Mouse (Mus musculus) thymus, adult 2 months (tissue): ENCODE results near the gene Ghdc. TPM values are rescaled to one million over a fixed set of nuclear protein-coding genes. Genes with fewer than 3 reads are reported as not detected.

ENCODE experiments used
- DNase-seq: peaks from one replicate; pipeline ENCODE4 v3.0.0; 2021
- H3K27ac ChIP-seq: fragments of 200-500 bp; 2 replicates; pipeline ENCODE4 v1.5.1; 2012; ENCODE audit warnings: low read length, control low read depth; ENCODE audit not compliant: control insufficient read depth, insufficient read depth
- H3K27me3 ChIP-seq: fragments of 200-500 bp; 2 replicates; pipeline ENCODE4 v1.6.1; 2012; ENCODE audit warnings: mild to moderate bottlenecking, low read length, moderate library complexity, mixed read lengths; ENCODE audit not compliant: control insufficient read depth, insufficient read depth
- H3K36me3 ChIP-seq: fragments of 200-500 bp; 2 replicates; pipeline ENCODE4 v1.6.1; 2012; ENCODE audit warnings: mild to moderate bottlenecking, low read length, moderate library complexity; ENCODE audit not compliant: control insufficient read depth, insufficient read depth
- H3K4me1 ChIP-seq: fragments of 200-500 bp; replicated peaks from 2 replicates; pipeline ENCODE4 v1.6.1; 2012; ENCODE audit warnings: low read length; ENCODE audit not compliant: control insufficient read depth, insufficient read depth
- H3K4me3 ChIP-seq: fragments of 200-500 bp; 2 replicates; pipeline ENCODE4 v1.5.1; 2012; ENCODE audit warnings: mild to moderate bottlenecking, low read length, control low read depth, moderate library complexity; ENCODE audit not compliant: control insufficient read depth, insufficient read depth
- CTCF ChIP-seq: fragments of 200-500 bp; IDR thresholded peaks from 2 replicates; pipeline ENCODE4 v1.5.1; 2012; ENCODE audit warnings: mild to moderate bottlenecking, control low read depth, low read length, moderate library complexity, borderline replicate concordance; ENCODE audit not compliant: control insufficient read depth, poor library complexity, insufficient read depth; ENCODE audit errors: extremely low read depth
- POLR2A ChIP-seq: fragments of 200-500 bp; IDR thresholded peaks from 2 replicates; pipeline ENCODE4 v1.6.1; 2012; ENCODE audit warnings: mild to moderate bottlenecking, low read length, control low read depth, moderate library complexity; ENCODE audit not compliant: control insufficient read depth, poor library complexity, insufficient read depth; ENCODE audit errors: extremely low read depth
- WGBS: fragments of 180-500 bp; shearing (Covaris S2); methylation state at CpG from one replicate; pipeline ENCODE4 v1.1.7; 2018; 5-methylcytosine and 5-hydroxymethylcytosine counted together
- polyA plus RNA-seq: library from polyadenylated mRNA; depleted of rRNA; stranded (reverse); fragments of >200 nt; gene quantifications from 2 replicates; pipeline ENCODE4 v1.2.3, GENCODE M21; 2012

The Ghdc gene
- polyA plus RNA-seq, 1 experiment, result 7.9 TPM

GRCm38 (mm10) chr11:100759611-100760233 is 11.0 kb downstream of the Ghdc start, which contains the start of gene Kcnh4:
Gene Kcnh4, minus strand, starts transcription at chr11:100759942.
- Histone ChIP-seq H3K4me1 (peaks cover 19% of the 10 kb centered on the region), H3K4me3 (peak within 1 kb of the TSS; percentile 40), H3K27me3 (no peaks in the 10 kb centered on the region), H3K36me3 (no peaks in the 10 kb centered on the region), H3K27ac (no peak within 1 kb of the TSS)
- under 1% methylated on average over 50 of the region's 51 CpGs for WGBS
- DNase-seq, result peak; percentile 74
- TF ChIP-seq POLR2A (no peak), CTCF (no peak; the same call in 1 of the 2 replicates)

GRCm38 (mm10) chr11:100758707-100759610 is 11.8 kb downstream of the Ghdc start:
- WGBS, result 5% methylated on average over 35 of the region's 35 CpGs
- TF ChIP-seq CTCF (peak; percentile 43; the same call in 1 of the 2 replicates), POLR2A (no peak)
- H3K27me3 ChIP-seq, result no peaks in the 10 kb centered on the region
- H3K4me1 ChIP-seq, result peaks cover 25% of the 10 kb centered on the region
- no peaks in the 10 kb centered on the region for H3K36me3 ChIP-seq
- peak overlapping the region; percentile 40 for H3K4me3 ChIP-seq
- H3K27ac ChIP-seq, result no peak overlapping the region
- peak; percentile 57 for DNase-seq

GRCm38 (mm10) chr11:100757566-100757965 is 13.2 kb downstream of the Ghdc start:
- WGBS, result 48% methylated on average over 12 of the region's 12 CpGs
- no peak for TF ChIP-seq CTCF
- no peak for TF ChIP-seq POLR2A
- peaks cover 29% of the 10 kb centered on the region for H3K4me1 ChIP-seq
- H3K36me3 ChIP-seq, result no peaks in the 10 kb centered on the region
- no peak overlapping the region for H3K4me3 ChIP-seq
- no peak for DNase-seq
- H3K27ac ChIP-seq, result no peak overlapping the region
- no peaks in the 10 kb centered on the region for H3K27me3 ChIP-seq

- no peak for DNase-seq
- Histone ChIP-seq H3K4me3 (no peak overlapping the region), H3K4me1 (peaks cover 25% of the 10 kb centered on the region), H3K27me3 (no peaks in the 10 kb centered on the region), H3K36me3 (no peaks in the 10 kb centered on the region), H3K27ac (no peak overlapping the region)
- WGBS, result 75% methylated on average over 6 of the region's 6 CpGs
- TF ChIP-seq CTCF, result no peak
- no peak for TF ChIP-seq POLR2A
These were observed 14.3 kb downstream of the Ghdc start for GRCm38 (mm10) chr11:100756476-100756875.

GRCm38 (mm10) chr11:100754693-100755057 is 16.1 kb downstream of the Ghdc start:
- DNase-seq, result no peak
- 89% methylated on average over 3 of the region's 3 CpGs for WGBS
- Histone ChIP-seq H3K4me3 (no peak overlapping the region), H3K4me1 (peaks cover 22% of the 10 kb centered on the region), H3K36me3 (no peaks in the 10 kb centered on the region), H3K27me3 (no peaks in the 10 kb centered on the region), H3K27ac (no peak overlapping the region)
- no peak for TF ChIP-seq CTCF
- TF ChIP-seq POLR2A, result no peak

GRCm38 (mm10) chr11:100754021-100754692 is 16.6 kb downstream of the Ghdc start:
- no peaks in the 10 kb centered on the region for H3K27me3 ChIP-seq
- no peak for DNase-seq
- TF ChIP-seq POLR2A (no peak), CTCF (no peak)
- H3K36me3 ChIP-seq, result no peaks in the 10 kb centered on the region
- WGBS, result 64% methylated on average over 12 of the region's 12 CpGs
- H3K4me3 ChIP-seq, result no peak overlapping the region
- peaks cover 17% of the 10 kb centered on the region for H3K4me1 ChIP-seq
- H3K27ac ChIP-seq, result no peak overlapping the region
